Mouse (Mus musculus) c-Kit-positive CD71-positive TER-119-negative erythroid progenitor cells, embryonic 14.5 days (primary cell): ENCODE measurements around the gene Olfr1504.
"Not testable (repeated sequence)": the region's sequence is repeated elsewhere in the genome, so short reads cannot be mapped to it uniquely, and the experiment has no call there.

Experiments
- DNase-seq: peaks from one replicate; pipeline ENCODE4 v3.0.0-alpha.2; 2013; ENCODE audit warnings: low read depth

Olfr1504 gene

GRCm38 (mm10) chr19:13897828-13898227, at the start of gene Olfr1504:
Olfr1504 (minus strand) TSS chr19:13897928.
- DNase-seq: no peak

DNA sequence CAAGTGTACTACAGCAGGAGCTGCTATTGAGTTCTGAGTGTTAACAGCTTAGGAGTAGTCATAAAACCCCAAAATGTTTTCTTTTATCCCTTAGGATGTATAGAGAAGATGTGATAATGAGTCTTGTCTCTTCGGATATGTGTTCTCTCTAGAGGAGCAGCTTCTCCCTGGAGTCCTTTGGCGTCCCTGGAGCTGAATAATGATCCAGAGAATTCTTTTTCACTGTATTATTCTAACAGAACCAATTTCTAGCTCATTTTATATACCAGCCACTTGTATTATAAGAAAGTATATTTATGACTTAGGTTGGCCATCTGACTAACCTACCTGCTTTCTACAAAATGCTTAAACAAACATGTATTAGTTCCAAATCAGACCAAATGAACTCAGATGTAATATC, 15.5 kb upstream of the Olfr1504 start, which contains the start of gene Olfr1505:
Gene Olfr1505, plus strand, starts transcription at position 301 of the 400 bp plus-strand sequence.
- DNase-seq: no peak

DNA sequence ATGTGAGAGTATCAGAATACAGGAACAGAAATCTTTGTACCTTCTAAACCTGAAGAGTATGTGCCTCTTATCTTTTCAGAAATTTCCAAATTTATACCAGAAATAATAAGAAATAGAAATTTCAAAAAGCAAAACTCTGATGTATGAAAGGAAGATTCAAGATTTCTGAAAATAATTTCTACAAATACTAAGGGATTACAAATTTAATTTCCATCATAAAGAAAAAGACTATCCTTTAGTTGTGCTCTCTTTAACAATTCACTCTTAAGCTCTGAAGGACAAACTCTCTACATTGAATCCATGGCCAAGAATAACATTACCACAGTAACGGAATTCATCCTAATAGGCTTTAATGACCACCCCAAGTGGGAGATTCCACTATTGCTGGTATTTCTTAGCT, 36.2 kb downstream of the Olfr1504 start, which contains the start of gene Olfr1502:
Gene Olfr1502, plus strand, starts transcription at position 301 of the 400 bp plus-strand sequence.
- DNase-seq: no peak

DNA sequence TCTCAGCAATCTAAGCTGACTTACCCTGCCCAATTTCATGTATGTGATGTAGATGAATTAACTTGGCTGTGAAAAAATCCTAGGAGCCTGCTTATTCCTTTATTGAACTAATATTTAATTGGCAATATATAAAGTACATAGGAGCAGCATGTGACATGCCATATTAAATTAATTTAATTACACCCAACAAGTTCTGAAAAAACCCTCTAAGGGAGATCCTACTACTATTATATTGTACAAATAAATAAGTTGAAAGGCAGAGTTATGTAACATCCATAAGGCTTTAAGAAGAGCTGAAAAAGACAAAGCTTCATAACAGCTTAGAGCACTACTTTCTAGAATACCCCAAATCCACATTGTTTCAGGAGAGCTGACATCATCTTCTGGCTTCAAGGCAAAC, 47.1 kb downstream of the Olfr1504 start, which contains the start of gene Olfr1501:
Gene Olfr1501, minus strand, starts transcription at position 101 of the 400 bp plus-strand sequence.
- DNase-seq: not testable (repeated sequence)
